Mouse (Mus musculus) cortical plate, adult 2 months (tissue): ENCODE data around the gene Mapk6.

Experiments
- CTCF ChIP-seq: fragments of 200-500 bp; IDR thresholded peaks from 2 replicates; pipeline ENCODE4 v1.5.1; 2011; ENCODE audit warnings: mild to moderate bottlenecking, control low read depth, low read length; ENCODE audit not compliant: insufficient read depth; ENCODE audit errors: extremely low read depth
- POLR2A ChIP-seq: fragments of 200-500 bp; IDR thresholded peaks from 2 replicates; pipeline ENCODE4 v1.6.1; 2011; ENCODE audit warnings: mild to moderate bottlenecking, low read length, control low read depth; ENCODE audit not compliant: insufficient read depth; ENCODE audit errors: extremely low read depth

- TF ChIP-seq CTCF (no peak), POLR2A (no peak)
Observed at GRCm38 (mm10) chr9:75403520-75403919, 6.3 kb downstream of the Mapk6 start.
